Mouse (Mus musculus) brown adipose tissue, adult 24 weeks (tissue): ENCODE data around the gene Erf. TPM values are rescaled to one million over a fixed set of nuclear protein-coding genes. Genes with fewer than 3 reads are reported as not detected.

Experiments used
- H3K27ac ChIP-seq: fragments of 200-500 bp; replicated peaks from 2 replicates; pipeline ENCODE4 v1.5.1; 2012; ENCODE audit warnings: low read depth, mild to moderate bottlenecking, low read length
- H3K4me1 ChIP-seq: fragments of 200-500 bp; 2 replicates; pipeline ENCODE4 v1.6.1; 2012; ENCODE audit warnings: low read length, mixed read lengths; ENCODE audit not compliant: control insufficient read depth, insufficient read depth, insufficient read length
- H3K4me3 ChIP-seq: fragments of 200-500 bp; 2 replicates; pipeline ENCODE4 v1.5.1; 2012; ENCODE audit warnings: low read depth, mild to moderate bottlenecking, low read length, moderate library complexity; ENCODE audit not compliant: insufficient read depth
- polyA plus RNA-seq: library from polyadenylated mRNA; stranded (reverse); fragments of >200 nt; gene quantifications from 2 replicates; pipeline ENCODE4 v1.2.4, GENCODE M21; 2012; ENCODE audit not compliant: missing spikeins, insufficient read depth, insufficient read length

Gene Erf
- polyA plus RNA-seq, 1 experiment, result 7.4 TPM

GRCm38 (mm10) chr7:25263968-25264870 lies 13.7 kb upstream of the Erf start:
- Histone ChIP-seq H3K4me3 (no peak overlapping the region), H3K4me1 (peaks cover 4% of the 10 kb centered on the region; the same call in 1 of the 2 replicates), H3K27ac (no peak overlapping the region)

GRCm38 (mm10) chr7:25261896-25262295 lies 11.3 kb upstream of the Erf start:
- Histone ChIP-seq H3K4me1 (no peaks in the 10 kb centered on the region), H3K27ac (no peak overlapping the region), H3K4me3 (no peak overlapping the region)

- peaks cover 14% of the 10 kb centered on the region for H3K4me1 ChIP-seq
- H3K4me3 ChIP-seq, result peak overlapping the region; percentile 66
- peak overlapping the region; percentile 89 for H3K27ac ChIP-seq
Measured at GRCm38 (mm10) chr7:25251822-25252221, 1.3 kb upstream of the Erf start.

GRCm38 (mm10) chr7:25251071-25251791 lies 670 bp upstream of the Erf start:
- Histone ChIP-seq H3K4me1 (peaks cover 19% of the 10 kb centered on the region), H3K27ac (peak overlapping the region; percentile 89), H3K4me3 (peak overlapping the region; percentile 66)

- Histone ChIP-seq H3K4me1 (peaks cover 19% of the 10 kb centered on the region), H3K4me3 (peak overlapping the region; percentile 83), H3K27ac (peak overlapping the region; percentile 90)
Measured at GRCm38 (mm10) chr7:25249314-25250140, 1.0 kb downstream of the Erf start.

GRCm38 (mm10) chr7:25248846-25249313 lies 1.7 kb downstream of the Erf start:
- Histone ChIP-seq H3K27ac (peak overlapping the region; percentile 90), H3K4me1 (peaks cover 19% of the 10 kb centered on the region), H3K4me3 (peak overlapping the region; percentile 72)

GRCm38 (mm10) chr7:25248018-25248647 lies 2.4 kb downstream of the Erf start:
- Histone ChIP-seq H3K4me1 (peaks cover 19% of the 10 kb centered on the region), H3K4me3 (peak overlapping the region; percentile 72), H3K27ac (peak overlapping the region; percentile 90)

GRCm38 (mm10) chr7:25247498-25247897 lies 3.1 kb downstream of the Erf start:
- H3K4me3 ChIP-seq, result peak overlapping the region; percentile 72
- H3K27ac ChIP-seq, result peak overlapping the region; percentile 36; the same call in 1 of the 2 replicates
- peaks cover 19% of the 10 kb centered on the region for H3K4me1 ChIP-seq

- H3K4me1 ChIP-seq, result peaks cover 19% of the 10 kb centered on the region
- H3K4me3 ChIP-seq, result peak overlapping the region; percentile 9
- H3K27ac ChIP-seq, result peak overlapping the region; percentile 30; the same call in 1 of the 2 replicates
Measured at GRCm38 (mm10) chr7:25246759-25247137, 3.8 kb downstream of the Erf start.

- Histone ChIP-seq H3K4me3 (peak overlapping the region; percentile 9), H3K27ac (peak overlapping the region; percentile 30; the same call in 1 of the 2 replicates), H3K4me1 (peaks cover 16% of the 10 kb centered on the region)
Measured at GRCm38 (mm10) chr7:25246079-25246758, 4.3 kb downstream of the Erf start.

GRCm38 (mm10) chr7:25244562-25245369 lies 5.8 kb downstream of the Erf start:
- Histone ChIP-seq H3K4me1 (peaks cover 16% of the 10 kb centered on the region), H3K27ac (no peak overlapping the region), H3K4me3 (no peak overlapping the region)

GRCm38 (mm10) chr7:25243361-25243760 lies 7.2 kb downstream of the Erf start:
- H3K4me1 ChIP-seq, result peaks cover 14% of the 10 kb centered on the region

GRCm38 (mm10) chr7:25241062-25241461 lies 9.5 kb downstream of the Erf start:
- no peak overlapping the region for H3K27ac ChIP-seq
- H3K4me3 ChIP-seq, result no peak overlapping the region
- peaks cover 2% of the 10 kb centered on the region; the same call in 1 of the 2 replicates for H3K4me1 ChIP-seq

More at GRCm38 (mm10) chr7:25243361-25243760, 7.2 kb downstream of the Erf start:
- no peak overlapping the region for H3K4me3 ChIP-seq
- no peak overlapping the region for H3K27ac ChIP-seq
